Mouse (Mus musculus) layer of hippocampus, postnatal 36 days (tissue): Measurements from ENCODE around the gene Atp8b4. TPM values are rescaled to one million over a fixed set of nuclear protein-coding genes. Genes with fewer than 3 reads are reported as not detected.

ENCODE experiments used
- DNase-seq, 2 experiments: peaks; one replicate each; pipeline ENCODE4 v3.0.0; 2022
- total RNA-seq, 2 experiments: library from RNA; stranded (reverse); gene quantifications; 2 replicates each; pipeline ENCODE4 v1.2.3; 2021

The Atp8b4 gene
- total RNA-seq, 2 experiments from 2014 or later = not detected

DNA sequence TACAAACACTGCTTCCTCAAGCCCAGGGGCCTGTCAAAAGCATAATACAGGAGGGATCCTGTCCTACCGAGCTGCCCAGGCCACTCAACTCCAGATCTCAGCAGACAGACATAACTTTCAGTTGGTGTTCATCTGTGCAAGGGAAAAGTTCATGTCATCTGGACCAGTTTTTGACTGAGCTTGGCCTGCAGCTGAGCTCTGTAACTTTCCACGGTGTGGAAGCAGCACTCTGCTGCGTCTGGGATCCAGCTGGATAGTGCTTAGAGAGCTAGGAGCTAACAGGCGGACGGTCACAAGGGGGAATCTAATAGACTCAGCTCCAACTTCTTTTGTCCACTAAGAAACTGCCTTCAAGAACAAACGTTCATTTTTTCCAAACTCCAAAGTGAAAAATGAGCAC lies 139.8 kb downstream of the Atp8b4 start:
- no peak for DNase-seq

DNA sequence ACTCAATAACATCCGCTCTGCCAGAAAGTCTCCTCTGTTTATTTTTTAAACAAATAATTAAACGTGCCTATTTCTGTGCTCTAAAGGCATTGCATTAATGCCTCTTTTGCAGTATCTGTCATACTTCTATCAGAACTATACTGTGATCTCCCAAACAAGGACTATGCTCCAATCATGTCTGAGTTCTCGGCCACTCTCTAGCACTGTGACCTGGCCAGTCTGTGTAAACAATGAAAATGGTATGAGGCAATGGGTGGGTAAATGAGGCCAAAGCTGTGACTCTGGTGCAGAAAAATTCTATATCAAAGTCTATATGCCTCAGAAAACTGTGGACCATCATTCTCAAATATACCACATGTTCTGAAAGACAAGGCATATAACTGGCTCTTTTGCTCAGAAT lies 140.5 kb downstream of the Atp8b4 start:
- no peak for DNase-seq

DNA sequence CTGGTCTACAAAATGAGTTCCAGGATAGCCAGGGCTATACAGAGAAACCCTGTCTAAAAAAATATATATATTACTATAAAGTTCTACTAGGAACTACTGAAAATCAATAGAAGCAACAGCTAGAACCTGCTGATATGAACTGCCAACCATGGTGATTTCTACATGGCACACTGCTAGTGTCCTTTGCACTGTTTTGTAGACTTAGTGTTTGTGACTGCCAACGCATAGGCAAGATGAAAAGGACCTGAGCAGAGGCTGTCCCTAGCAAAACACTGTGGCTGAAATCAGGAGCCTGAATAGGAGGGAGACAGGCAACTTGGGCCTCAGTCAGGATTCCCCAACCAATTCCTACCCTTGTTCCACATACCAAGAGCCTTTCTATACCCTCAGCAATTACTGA lies 141.2 kb downstream of the Atp8b4 start:
- no peak for DNase-seq

DNA sequence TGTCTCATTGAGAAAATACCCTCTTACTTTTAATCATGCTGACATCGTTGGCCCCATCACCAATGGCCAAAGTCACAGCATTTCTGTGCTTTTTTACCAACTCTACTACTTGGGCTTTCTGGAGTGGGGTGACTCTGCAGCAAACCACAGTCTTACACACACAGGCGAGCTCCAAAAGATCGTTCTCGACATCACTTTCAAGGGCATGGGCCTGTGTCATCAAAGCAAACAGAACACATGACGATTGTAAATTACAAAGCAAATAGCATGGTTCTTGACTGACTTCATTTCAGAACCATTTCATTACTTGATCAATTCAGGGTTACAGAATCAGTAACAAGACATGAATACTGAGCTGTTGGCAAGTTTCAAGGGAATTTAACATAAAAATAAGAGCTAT lies 141.7 kb downstream of the Atp8b4 start:
- no peak for DNase-seq

DNA sequence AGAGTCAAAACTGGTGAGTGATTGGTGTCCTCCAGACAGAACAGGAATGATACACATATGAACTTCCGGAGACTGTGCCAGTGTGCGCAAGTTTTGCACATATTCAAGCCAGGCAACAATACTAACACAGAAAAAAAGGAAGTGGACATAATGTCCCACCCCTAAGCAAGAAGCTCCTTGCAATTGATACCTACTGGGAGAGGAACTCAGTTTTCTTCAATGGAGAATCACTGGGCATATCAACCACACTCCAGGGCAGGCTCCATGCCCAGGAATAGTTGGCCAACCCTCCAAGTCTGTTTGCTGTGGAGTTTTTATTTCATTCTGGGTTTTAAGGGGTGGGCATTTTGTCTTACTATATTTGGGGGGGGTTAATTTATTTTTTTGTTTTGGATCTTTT lies 145.2 kb downstream of the Atp8b4 start:
- no peak for DNase-seq

DNA sequence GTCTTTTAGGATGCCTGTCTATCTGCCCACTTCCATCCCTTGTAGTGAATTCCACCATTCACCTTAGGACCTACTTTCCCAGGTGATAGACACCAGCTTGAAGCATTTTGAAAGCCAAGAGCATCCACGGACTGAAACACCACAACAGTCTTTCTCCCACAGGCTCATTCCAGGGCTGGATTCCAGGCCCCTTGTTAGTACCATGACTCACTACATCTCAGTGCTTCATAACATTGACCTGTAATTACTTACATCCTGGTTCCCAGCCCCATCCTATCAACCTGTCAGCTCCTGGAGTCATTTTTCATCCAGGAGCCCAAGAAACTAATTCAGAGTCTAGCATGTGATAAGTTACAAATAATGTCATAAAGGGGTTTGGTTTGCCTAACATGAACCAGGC lies 148.7 kb downstream of the Atp8b4 start:
- DNase-seq = no peak

DNA sequence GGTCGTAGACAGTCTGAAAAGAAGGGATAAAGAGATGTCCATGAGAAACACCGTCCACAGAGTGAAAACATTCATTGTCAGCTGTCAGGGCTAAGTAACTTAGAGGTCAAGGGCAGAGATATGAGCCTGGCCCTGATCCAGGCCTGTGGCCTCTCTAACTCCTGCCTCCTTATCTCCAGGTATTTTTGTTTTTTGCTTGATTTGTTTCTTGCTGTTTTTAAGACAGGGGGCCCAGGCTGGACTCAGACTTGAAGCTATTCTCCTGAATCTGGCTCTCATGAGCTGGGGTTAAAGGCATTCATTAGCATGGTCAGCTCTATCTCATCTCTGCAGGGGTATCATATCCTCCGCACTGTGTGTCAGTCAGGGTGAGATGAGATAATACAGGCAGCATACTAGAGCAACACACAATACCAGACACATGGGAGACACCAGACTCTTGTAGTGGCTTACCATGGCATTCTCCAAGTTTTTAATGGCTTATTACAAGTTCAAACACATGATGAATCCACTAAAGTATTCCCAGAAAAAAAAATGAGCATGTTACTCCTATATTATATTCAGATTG lies 157.4 kb downstream of the Atp8b4 start:
- DNase-seq = no peak

DNA sequence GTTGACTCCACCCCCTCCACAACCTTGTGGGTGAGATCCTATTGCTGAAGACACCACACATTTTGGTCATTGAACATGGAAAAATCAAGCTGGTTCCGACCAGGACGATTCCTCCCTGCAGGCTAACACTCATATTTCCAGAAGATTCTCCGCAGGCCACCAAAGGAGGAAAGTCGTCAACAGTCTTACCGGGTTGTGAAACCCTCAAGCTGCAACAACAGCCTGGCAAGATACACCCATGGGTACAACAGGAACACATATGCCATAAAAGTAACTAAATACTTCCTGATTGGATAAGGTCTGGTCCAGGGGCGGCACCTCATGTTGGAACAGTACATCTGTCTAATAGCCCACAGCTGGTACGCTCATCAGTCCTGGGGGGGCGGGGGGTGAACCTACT lies 159.0 kb downstream of the Atp8b4 start:
- no peak for DNase-seq

DNA sequence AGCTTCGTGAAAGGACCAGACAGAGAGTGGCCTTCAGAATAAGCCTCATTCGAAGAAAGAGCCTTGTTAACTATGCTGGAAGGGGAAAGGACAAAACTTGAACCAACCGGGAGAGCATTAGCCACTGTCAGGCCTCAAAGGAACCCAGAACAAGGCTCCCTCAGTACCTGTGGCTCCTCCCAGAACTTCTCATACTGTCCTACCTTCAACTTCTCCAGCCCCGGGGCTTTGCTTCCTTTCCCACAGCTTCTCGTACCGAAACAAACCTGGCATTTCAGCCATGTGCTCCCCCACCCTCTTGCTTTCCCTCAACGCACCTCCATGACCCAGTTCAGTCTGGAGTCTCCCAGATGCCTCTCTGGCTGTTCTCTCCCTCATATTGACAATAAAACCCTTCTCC lies 160.3 kb downstream of the Atp8b4 start:
- no peak for DNase-seq

DNA sequence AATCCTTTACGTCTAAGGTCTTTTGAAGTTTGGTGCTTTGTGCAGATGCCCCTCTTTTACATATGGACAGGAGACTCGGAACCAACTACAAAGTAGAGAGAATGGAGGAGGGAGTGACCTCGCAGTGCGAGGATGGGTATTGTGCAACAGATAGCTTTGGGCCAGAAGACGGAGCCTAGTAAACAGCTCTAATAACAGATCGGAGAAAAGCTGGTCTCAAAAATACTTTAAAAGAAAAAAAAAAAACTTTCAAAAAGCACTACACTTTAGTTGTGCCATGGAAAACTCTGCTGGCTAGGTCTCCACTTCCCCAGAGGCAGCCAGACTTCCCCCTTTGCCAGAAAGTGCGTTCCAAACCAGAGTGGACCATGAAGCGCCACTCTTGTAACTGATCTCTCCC lies 161.0 kb downstream of the Atp8b4 start:
- no peak for DNase-seq

DNA sequence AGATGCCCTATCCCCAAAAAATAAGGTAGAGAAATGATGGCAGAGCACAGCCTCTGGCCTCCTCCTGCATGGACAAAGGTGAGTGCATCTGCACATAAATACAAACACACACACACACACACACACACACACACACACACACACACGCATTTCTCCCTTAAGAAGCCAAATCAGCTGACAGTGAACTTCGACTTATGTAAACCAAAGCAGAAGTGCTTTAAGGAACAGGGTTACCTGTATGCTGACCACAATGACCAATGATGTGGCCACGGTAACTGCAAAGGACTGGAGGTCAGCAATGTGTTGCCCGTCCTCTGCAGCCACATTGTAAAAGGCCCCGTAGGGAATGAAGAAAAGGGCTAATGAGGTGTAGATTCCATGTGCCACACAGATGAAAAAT lies 163.3 kb downstream of the Atp8b4 start:
- no peak for DNase-seq

DNA sequence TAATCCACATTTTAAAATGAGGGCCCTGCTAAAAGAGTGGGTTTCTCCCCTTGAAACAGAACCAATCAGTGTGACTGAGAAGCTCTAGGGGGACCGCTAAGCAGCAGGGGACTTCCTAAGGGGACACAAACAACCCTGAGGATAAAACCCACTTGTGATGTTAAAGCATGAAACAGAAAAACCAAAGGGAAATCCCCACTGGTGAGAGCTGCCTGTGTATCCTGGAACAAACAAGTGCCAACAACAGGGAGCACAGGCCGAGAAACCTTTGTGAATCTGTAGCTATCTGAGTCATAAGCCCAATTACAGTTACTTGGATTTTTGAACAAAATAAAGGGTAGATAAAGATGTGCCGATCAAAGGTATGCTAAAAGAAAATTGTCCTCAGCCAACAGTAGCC lies 168.7 kb downstream of the Atp8b4 start:
- DNase-seq = no peak

DNA sequence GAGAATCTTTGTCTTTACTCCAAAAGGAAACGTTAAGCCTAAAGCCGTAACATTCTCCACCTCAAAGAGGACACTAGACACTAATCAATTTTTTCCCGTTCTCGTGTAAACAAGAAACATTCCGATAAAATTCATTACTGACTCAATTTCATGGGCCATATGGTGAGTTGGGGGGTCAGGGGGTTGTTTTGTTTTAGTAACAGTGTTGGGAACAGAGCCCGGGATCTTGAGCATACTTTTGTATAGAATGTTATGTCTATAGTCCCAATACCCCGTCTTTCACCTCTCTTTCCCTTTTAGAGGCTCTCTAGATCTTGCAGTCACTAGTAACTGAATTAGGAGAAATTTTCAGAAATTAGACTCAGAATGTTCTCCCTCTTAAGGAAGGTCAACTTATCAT lies 177.3 kb downstream of the Atp8b4 start:
- DNase-seq = no peak

DNA sequence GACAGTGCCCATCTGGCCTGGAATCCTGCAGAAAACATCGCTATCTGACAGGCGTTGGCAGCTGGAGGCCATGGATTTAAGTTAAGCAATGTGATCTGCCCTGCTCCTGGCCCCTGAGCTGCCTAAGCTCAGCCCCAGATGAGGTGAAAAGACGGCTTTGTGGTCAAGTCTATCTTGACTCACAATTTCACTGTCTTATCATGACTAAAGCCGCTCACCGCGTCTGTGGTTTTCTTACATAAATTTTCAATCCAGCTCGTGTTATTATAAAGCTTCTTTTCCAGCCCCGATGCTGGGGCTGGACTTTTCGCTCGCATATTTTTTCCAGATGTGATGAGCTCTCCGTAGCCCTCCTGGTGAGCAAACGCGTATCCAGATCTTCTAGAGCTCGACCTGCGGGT lies 177.8 kb downstream of the Atp8b4 start:
- DNase-seq = no peak

DNA sequence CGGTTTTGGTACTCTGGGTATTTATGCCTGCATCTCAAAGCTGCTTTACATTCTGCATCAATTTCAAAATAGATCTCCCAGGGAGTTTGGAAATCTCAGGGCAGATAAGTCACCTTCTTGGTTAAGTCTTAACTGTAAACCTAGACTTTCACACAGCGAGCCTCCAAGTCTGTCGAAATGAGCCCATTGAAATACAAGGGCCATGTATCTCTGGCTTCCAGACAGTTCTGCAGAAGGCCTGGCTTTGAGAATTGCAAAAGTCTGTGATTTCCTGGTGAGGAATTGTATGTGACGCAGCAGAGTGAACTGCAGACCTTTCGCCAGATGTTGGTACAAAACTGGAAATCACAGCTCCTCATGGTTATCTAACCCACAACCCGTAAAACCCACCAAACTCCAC lies 182.4 kb downstream of the Atp8b4 start:
- no peak for DNase-seq

DNA sequence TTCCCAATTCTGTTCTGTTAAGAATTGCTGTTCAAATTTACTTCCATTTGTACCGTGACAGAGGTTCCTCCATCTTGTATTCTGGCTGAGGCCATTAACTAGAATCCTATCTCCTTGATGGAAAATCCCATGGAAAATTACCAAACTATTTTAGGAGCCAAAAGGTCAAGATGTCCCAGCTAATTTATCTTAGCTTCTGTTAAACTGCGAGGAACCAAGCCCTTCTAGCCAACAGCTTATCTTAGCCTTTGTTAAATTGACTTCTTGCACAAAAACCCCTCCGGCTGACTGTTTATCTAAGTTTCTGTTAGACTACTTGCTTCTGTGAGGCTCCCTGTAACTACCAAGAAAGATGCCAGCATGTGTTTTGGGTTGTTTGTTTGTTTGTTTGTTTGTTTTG lies 183.5 kb downstream of the Atp8b4 start:
- no peak for DNase-seq

DNA sequence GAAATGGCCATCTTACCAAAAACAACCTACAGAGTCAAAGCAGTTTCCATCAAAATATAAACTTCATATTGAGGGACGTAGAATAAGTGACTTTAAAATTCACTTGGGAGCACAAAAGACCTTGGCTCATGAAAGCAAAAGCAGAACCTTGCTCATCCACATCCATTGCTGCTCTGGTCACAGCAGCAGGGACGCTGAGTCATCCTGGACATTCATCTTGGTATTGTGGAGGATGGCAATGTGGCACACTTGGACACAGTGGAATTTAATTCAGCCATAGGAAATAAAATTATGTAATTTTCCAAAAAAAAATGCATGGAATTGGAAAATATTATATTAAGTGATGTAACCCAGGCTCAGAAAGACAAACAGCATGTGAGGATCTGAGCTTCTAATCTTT lies 184.1 kb downstream of the Atp8b4 start:
- no peak for DNase-seq

DNA sequence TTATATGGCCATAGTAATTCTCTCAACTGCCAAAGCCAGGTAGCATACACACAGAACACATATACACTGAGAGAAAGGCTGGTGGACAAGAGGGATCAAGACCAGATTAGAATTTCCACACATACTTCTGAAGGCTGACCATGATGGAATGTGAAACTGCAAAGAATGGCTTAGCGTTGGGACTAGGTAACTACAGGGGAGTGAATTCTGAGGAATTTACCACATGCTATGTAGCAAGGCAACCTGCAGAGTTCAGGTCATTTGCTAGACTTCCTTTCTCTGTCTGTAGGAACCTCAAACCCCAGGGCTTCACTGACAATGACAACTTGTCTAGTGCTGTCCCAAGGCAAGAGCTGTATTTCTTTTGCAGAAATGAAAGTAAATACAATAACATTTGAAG lies 189.4 kb downstream of the Atp8b4 start:
- DNase-seq = no peak

DNA sequence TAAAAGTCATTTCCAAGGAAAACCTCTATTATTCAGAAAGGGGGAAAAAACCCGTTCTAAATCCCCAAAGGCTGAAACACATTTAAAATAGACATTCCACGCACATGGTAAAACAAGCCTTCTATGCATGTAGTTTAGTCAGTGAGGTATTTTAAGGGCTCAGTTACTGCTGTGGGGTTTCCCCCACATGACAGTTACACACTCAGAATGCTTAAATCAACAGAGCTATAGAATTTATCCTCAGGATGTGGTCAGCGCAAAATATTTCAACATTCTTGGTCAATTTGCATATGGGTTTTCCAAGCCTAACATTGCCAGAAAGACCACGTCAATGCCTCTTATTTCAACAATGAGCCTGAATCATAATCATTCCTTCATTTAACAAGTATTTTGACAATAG lies 190.5 kb downstream of the Atp8b4 start:
- DNase-seq = no peak

DNA sequence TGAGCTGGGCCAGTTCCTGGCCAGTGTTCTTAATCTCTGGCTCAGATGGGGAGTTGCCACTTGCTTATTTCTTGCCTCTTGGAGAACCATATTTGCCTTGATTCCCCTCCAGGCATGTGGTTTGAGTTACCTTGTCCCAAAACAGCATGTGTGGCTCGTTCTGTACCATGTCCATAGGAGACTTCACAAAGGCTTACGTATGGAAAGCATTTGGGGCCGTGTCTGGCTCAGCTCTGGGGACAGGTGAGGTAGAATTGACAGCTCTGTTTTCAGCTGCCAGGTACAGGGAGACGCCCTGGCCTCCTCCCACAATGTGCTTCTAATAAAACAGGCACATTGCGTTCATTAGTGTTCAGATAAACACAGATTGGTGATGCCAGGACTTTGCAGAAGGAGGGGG lies 195.9 kb downstream of the Atp8b4 start:
- DNase-seq = no peak

DNA sequence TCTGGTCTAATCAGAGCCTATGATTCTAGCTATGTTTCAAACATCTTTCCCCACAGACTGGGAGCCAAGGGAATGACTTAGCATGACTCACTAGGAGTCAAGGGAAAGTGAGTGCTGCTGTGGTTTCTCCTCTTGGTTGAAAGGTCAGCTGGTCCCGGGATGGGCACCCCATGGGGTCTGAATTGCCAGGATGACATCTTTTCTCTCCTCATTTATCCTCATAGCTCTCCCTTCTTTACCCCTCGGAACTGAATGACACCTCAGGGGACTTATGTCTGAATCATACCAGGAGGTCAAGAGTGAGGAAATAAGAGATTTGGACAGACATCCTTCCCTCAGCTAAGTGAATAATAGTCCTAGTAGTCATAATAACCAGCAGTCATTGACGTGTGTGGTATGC lies 197.2 kb downstream of the Atp8b4 start:
- DNase-seq = no peak

DNA sequence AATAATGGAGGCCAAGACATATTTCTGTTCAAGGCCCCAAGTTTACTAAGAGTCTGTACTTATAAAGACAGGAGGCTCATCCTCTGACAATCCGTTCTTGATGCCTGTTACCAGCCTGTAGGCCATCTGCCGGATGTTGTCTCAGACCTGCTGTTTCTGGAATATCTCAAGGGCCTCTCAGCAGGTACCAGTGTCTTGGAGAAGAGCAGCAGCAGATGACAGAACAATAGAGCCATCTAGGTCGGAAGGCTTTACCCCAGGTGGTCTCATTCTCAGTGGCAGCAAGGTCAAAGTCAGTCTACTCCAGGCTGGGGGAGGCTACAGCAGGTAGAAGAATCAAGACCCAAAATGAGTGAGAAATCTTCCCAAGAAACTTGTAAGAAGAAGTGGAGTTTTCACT lies 198.1 kb downstream of the Atp8b4 start:
- no peak for DNase-seq

DNA sequence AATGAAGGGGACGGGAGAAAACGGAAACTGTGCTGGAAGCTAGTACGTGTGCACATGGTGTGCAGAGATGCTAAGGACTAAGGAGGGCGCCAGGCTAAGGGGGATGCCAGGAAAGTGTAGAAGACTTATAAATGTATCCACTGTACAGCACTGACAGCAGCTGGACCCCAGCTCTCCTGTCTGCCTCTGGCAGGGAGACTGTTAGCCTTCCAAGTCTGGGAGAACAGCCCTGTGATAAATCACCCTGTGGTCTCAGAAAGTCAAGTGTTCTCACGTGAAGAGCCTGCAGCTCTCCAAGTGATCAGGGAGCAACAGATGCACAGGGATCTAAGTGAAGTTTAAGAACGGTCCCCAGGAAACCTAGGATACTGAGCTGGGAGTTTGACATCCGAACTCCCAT lies 209.8 kb downstream of the Atp8b4 start:
- no peak for DNase-seq

DNA sequence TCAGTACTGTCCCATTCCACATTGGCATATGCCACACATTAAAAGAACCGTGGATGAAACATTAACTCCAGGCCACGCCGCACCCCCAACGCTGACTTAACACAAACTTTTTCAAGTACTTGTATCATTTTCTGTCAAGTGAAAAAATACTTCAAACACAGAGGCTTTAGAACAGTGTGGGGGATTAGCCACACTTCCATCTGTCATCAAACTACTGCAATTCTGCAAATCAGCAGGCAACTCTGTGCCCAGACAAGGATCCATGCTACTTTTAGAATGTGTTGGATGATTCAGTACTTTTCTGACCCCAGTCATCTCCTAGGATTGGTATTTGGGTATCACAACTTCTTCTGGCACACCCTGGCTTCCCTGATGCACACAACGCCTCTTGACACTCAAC lies 212.5 kb downstream of the Atp8b4 start:
- no peak for DNase-seq

DNA sequence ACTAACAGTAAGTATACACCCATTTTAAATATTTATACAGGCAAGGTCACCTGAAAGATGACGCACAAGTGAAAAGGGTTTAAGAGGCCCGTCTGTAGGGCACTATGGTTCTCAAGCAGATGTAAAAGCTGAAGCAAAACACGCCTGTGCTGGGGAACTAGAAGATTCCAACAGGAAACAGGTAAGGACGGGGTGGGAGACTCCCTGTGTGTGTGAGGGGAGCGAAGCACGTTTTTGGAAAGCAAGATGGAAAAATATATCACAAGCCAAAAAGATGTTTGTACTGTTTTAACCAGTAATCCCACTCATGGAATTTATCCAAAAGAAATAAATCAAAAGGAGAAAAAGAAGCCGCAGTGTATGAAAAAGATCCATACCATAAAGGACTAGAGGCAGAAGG lies 214.1 kb downstream of the Atp8b4 start:
- no peak for DNase-seq

DNA sequence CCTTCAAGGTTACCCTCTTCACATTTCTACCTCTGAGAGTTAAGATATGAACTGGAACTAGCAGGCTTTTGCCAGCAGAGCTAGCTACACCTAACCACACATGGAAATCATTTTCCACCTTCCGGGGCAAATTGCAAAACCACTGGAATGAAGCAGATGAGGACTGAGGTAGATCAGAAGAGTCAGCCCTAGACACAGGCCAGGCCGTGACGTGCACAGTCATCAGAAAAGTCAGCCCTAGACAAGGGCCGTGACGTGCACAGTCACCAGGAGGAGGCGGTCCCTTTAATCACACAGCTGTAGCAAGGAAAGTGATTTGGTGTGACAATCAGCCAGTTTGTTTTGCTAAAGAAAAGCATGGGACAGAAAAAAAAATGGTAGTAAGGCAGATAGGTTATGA lies 216.4 kb downstream of the Atp8b4 start:
- DNase-seq = no peak
